ENCODE assay signal across 20 mouse cellular contexts in genomic region chr10:105797250-105797924, GRCm38 (mm10). TPM values are rescaled to one million over a fixed set of nuclear protein-coding genes. Genes with fewer than 3 reads are reported as not detected.
A peak's percentile ranks its signal among the peaks of the same experiment; 100 is the strongest.
DNase-seq lines count a peak whose midpoint lies in the region; ATAC-seq and TF ChIP-seq lines count a peak whose summit lies in the region.
"Had no signal": no experiment of that assay in that cellular context is flagged by ENCODE, and none has a peak within 500 bp of the region (broad histone marks: within the 10 kb centered on the region; RNA-seq: fewer than 3 reads in every experiment).

No protein-coding gene starts in this region.

- no peak overlapping the region for H3K27ac ChIP-seq in forebrain, embryonic 13.5 days
- H3K27ac ChIP-seq in forebrain, embryonic 10.5 days, result no peak overlapping the region
- H3K27ac ChIP-seq in intestine, embryonic 15.5 days, result no peak overlapping the region
- H3K27ac ChIP-seq in intestine, postnatal 0 days (ENCODE audit: low read depth, low read length), result no peak overlapping the region
- no peak overlapping the region for H3K27ac ChIP-seq in stomach, embryonic 15.5 days
- H3K27ac ChIP-seq: embryonic facial prominence, embryonic 15.5 days; heart, embryonic 15.5 days; hindbrain, embryonic 10.5 days; limb, embryonic 13.5 days; liver, embryonic 13.5 days; midbrain, embryonic 10.5 days had no signal

- no peaks in the 10 kb centered on the region for H3K9me3 ChIP-seq in forebrain, embryonic 13.5 days (replicated peaks)
- H3K9me3 ChIP-seq in forebrain, embryonic 10.5 days, result no peaks in the 10 kb centered on the region
- no peaks in the 10 kb centered on the region for H3K9me3 ChIP-seq in intestine, embryonic 15.5 days
- H3K9me3 ChIP-seq in intestine, postnatal 0 days (ENCODE audit: control insufficient read depth), result no peaks in the 10 kb centered on the region
- H3K9me3 ChIP-seq in stomach, embryonic 15.5 days, result no peaks in the 10 kb centered on the region
- H3K9me3 ChIP-seq: embryonic facial prominence, embryonic 15.5 days; heart, embryonic 15.5 days; limb, embryonic 13.5 days; liver, embryonic 13.5 days; midbrain, embryonic 10.5 days had no signal

- H3K4me1 ChIP-seq in forebrain, embryonic 13.5 days, result no peaks in the 10 kb centered on the region
- no peaks in the 10 kb centered on the region for H3K4me1 ChIP-seq in forebrain, embryonic 10.5 days
- H3K4me1 ChIP-seq in intestine, embryonic 15.5 days (replicated peaks), result no peaks in the 10 kb centered on the region
- H3K4me1 ChIP-seq in intestine, postnatal 0 days (replicated peaks; ENCODE audit: control insufficient read depth, insufficient read depth, low read length), result no peaks in the 10 kb centered on the region
- H3K4me1 ChIP-seq in stomach, embryonic 15.5 days, result no peaks in the 10 kb centered on the region
- H3K4me1 ChIP-seq: embryonic facial prominence, embryonic 15.5 days; heart, embryonic 15.5 days; hindbrain, embryonic 10.5 days; midbrain, embryonic 10.5 days had no signal

- DNase-seq in forebrain, embryonic 10.5 days (ENCODE audit: extremely low spot score, low spot score), result no peak
- DNase-seq in lung, postnatal 10 days, result peak; percentile 63
- DNase-seq in cerebellum, adult 9-11 months, result no peak
- DNase-seq in adrenal gland, postnatal 25 days, result no peak
- DNase-seq: adrenal gland, postnatal 10 days; cerebellum, adult 8-10 months; gastrocnemius, postnatal 14 days; kidney, adult 11 months; layer of hippocampus, adult 9-11 months; liver, embryonic 13.5 days had no signal

- peak; percentile 50; the same call in 1 of the 2 replicates for ATAC-seq in forebrain, embryonic 13.5 days
- peak; percentile 62 for ATAC-seq in intestine, embryonic 15.5 days
- no peak for ATAC-seq in intestine, postnatal 0 days
- 0 out of 2 replicates have a peak, but pooled peaks have one; percentile 24 for ATAC-seq in stomach, embryonic 15.5 days (ENCODE audit: insufficient read depth, low FRiP score, low read depth)
- ATAC-seq: hindbrain, embryonic 16.5 days had no signal

- no peak overlapping the region for H3K4me2 ChIP-seq in forebrain, embryonic 13.5 days
- H3K4me2 ChIP-seq in intestine, embryonic 15.5 days (replicated peaks), result no peak overlapping the region
- no peak overlapping the region for H3K4me2 ChIP-seq in intestine, postnatal 0 days (replicated peaks; ENCODE audit: low read depth)
- no peak overlapping the region for H3K4me2 ChIP-seq in stomach, embryonic 15.5 days
- H3K4me2 ChIP-seq: embryonic facial prominence, embryonic 15.5 days; heart, embryonic 15.5 days; limb, embryonic 13.5 days; liver, embryonic 13.5 days had no signal

- peaks cover 9% of the 10 kb centered on the region; the same call in 1 of the 2 replicates for H3K36me3 ChIP-seq in forebrain, embryonic 13.5 days (ENCODE audit: poor library complexity, severe bottlenecking)
- peaks cover 7% of the 10 kb centered on the region for H3K36me3 ChIP-seq in forebrain, embryonic 10.5 days (replicated peaks)
- no peaks in the 10 kb centered on the region for H3K36me3 ChIP-seq in intestine, embryonic 15.5 days
- H3K36me3 ChIP-seq in intestine, postnatal 0 days (ENCODE audit: control insufficient read depth, insufficient read depth), result no peaks in the 10 kb centered on the region
- no peaks in the 10 kb centered on the region for H3K36me3 ChIP-seq in stomach, embryonic 15.5 days
- H3K36me3 ChIP-seq: embryonic facial prominence, embryonic 15.5 days had no signal

- TF ChIP-seq CTCF in intestine, postnatal 0 days (IDR thresholded peaks at IDR 0.05; ENCODE audit: low read depth), result no peak

- no peaks in the 10 kb centered on the region for H3K27me3 ChIP-seq in forebrain, embryonic 13.5 days
- H3K27me3 ChIP-seq in forebrain, embryonic 10.5 days (ENCODE audit: poor library complexity, severe bottlenecking), result no peaks in the 10 kb centered on the region
- H3K27me3 ChIP-seq in intestine, embryonic 15.5 days (replicated peaks), result no peaks in the 10 kb centered on the region
- no peaks in the 10 kb centered on the region for H3K27me3 ChIP-seq in intestine, postnatal 0 days (replicated peaks; ENCODE audit: control insufficient read depth, insufficient read depth, low read length)
- H3K27me3 ChIP-seq in stomach, embryonic 15.5 days (replicated peaks), result no peaks in the 10 kb centered on the region
- H3K27me3 ChIP-seq: embryonic facial prominence, embryonic 15.5 days; heart, embryonic 15.5 days; limb, embryonic 13.5 days; liver, embryonic 13.5 days had no signal

- 81% methylated on average over 8 of the region's 8 CpGs for WGBS in forebrain, embryonic 13.5 days
- WGBS in forebrain, embryonic 10.5 days, result 91% methylated on average over 8 of the region's 8 CpGs
- 56% methylated on average over 8 of the region's 8 CpGs for WGBS in intestine, embryonic 15.5 days
- WGBS in intestine, postnatal 0 days, result 62% methylated on average over 8 of the region's 8 CpGs
- 44% methylated on average over 8 of the region's 8 CpGs for WGBS in stomach, embryonic 15.5 days

- H3K4me3 ChIP-seq in forebrain, embryonic 13.5 days, result no peak overlapping the region
- no peak overlapping the region for H3K4me3 ChIP-seq in forebrain, embryonic 10.5 days
- no peak overlapping the region for H3K4me3 ChIP-seq in intestine, embryonic 15.5 days (replicated peaks)
- no peak overlapping the region for H3K4me3 ChIP-seq in intestine, postnatal 0 days (ENCODE audit: low read depth, low read length)
- no peak overlapping the region for H3K4me3 ChIP-seq in stomach, embryonic 15.5 days (replicated peaks)
- H3K4me3 ChIP-seq: embryonic facial prominence, embryonic 15.5 days; heart, embryonic 15.5 days; hindbrain, embryonic 10.5 days; limb, embryonic 13.5 days; liver, embryonic 13.5 days; midbrain, embryonic 10.5 days had no signal

- no peak overlapping the region for H3K9ac ChIP-seq in forebrain, embryonic 13.5 days
- no peak overlapping the region for H3K9ac ChIP-seq in intestine, embryonic 15.5 days
- H3K9ac ChIP-seq in intestine, postnatal 0 days (ENCODE audit: low read depth, low read length), result no peak overlapping the region
- no peak overlapping the region for H3K9ac ChIP-seq in stomach, embryonic 15.5 days
- H3K9ac ChIP-seq: embryonic facial prominence, embryonic 15.5 days; heart, embryonic 15.5 days; limb, embryonic 13.5 days; liver, embryonic 13.5 days had no signal

RNA-seq across cellular contexts. Expression of gene Ccdc59, which starts 43.5 kb away (rescaled TPM):
- 53.4 and 60.1 TPM in 2 replicates for polyA plus RNA-seq in forebrain, embryonic 13.5 days (2015; fragmentation: Nextera tagmentation; extraction: Ambion mirVana)
- 52.5 and 56.3 TPM in 2 replicates for polyA plus RNA-seq in forebrain, embryonic 10.5 days (2016; fragmentation: Nextera tagmentation; extraction: Ambion mirVana)
- polyA plus RNA-seq in intestine, embryonic 15.5 days (2015; fragmentation: Nextera tagmentation; extraction: Ambion mirVana), result 61.3 and 70.7 TPM in 2 replicates
- polyA plus RNA-seq in intestine, postnatal 0 days (2015; fragmentation: Nextera tagmentation; extraction: Ambion mirVana), result 92.9 and 112 TPM in 2 replicates
- polyA plus RNA-seq in stomach, embryonic 15.5 days (2015; fragmentation: Nextera tagmentation; extraction: Ambion mirVana), result 53.8 and 53.9 TPM in 2 replicates
- total RNA-seq in adrenal gland, postnatal 25 days (2021), result 19.9 and 22.6 TPM in 2 replicates

RNA-seq across cellular contexts. Expression of gene Mettl25, which starts 43.8 kb away (rescaled TPM):
- polyA plus RNA-seq in forebrain, embryonic 13.5 days (2015; fragmentation: Nextera tagmentation; extraction: Ambion mirVana), result 12.4 and 12.8 TPM in 2 replicates
- 13.6 and 15.8 TPM in 2 replicates for polyA plus RNA-seq in forebrain, embryonic 10.5 days (2016; fragmentation: Nextera tagmentation; extraction: Ambion mirVana)
- 13.6 and 14.0 TPM in 2 replicates for polyA plus RNA-seq in intestine, embryonic 15.5 days (2015; fragmentation: Nextera tagmentation; extraction: Ambion mirVana)
- 7.9 TPM in 2 replicates for polyA plus RNA-seq in intestine, postnatal 0 days (2015; fragmentation: Nextera tagmentation; extraction: Ambion mirVana)
- polyA plus RNA-seq in stomach, embryonic 15.5 days (2015; fragmentation: Nextera tagmentation; extraction: Ambion mirVana), result 12.6 and 13.5 TPM in 2 replicates
- 9.4 and 10.3 TPM in 2 replicates for total RNA-seq in adrenal gland, postnatal 25 days (2021)
